Mouse (Mus musculus) activated CD4-positive, CD25-positive, alpha-beta regulatory T cell, adult 9 weeks (primary cell): Measurements from ENCODE around the gene Zfp217. TPM values are rescaled to one million over a fixed set of nuclear protein-coding genes. Genes with fewer than 3 reads are reported as not detected.

Source experiments
- polyA plus RNA-seq: library from polyadenylated mRNA; unstranded; fragments of 100-300 nt; shearing (Covaris generic); gene quantifications from one replicate; pipeline ENCODE4 v1.2.1, GENCODE M21; 2017

Gene Zfp217
- 5.3 TPM for polyA plus RNA-seq

DNA sequence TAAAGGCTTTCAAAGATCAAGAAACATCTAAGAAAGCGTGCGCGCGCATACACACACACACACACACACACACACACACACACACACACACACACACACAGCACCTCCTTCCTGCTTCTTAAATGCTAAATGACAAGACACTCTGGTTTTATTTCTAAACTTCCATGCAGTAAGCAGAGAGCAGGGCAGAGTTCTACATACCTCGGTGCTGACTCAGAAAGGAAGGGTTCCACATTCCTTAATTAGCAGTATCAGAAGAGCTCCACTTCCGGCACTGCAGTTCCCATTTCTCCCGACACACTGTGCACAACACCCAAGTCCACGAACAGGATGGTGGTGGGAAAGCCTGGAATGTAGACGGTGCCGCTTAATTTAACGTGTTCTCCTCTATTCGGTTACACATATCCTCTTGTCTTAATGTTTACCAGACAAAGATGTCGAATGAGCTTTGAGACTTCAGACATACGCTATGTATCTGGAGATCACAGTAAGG, at the start of gene Zfp217:
Gene Zfp217 (minus strand): TSS at position 443 of the 493 bp plus-strand sequence.

